Mouse (Mus musculus): ENCODE measurements around the gene Izumo1r. TPM values are rescaled to one million over a fixed set of nuclear protein-coding genes. Genes with fewer than 3 reads are reported as not detected.
A peak's percentile ranks its signal among the peaks of the same experiment; 100 is the strongest.

Gene Izumo1r
- polyA plus RNA-seq, 1 experiment from 2014 or later = 0.23 TPM

DNA sequence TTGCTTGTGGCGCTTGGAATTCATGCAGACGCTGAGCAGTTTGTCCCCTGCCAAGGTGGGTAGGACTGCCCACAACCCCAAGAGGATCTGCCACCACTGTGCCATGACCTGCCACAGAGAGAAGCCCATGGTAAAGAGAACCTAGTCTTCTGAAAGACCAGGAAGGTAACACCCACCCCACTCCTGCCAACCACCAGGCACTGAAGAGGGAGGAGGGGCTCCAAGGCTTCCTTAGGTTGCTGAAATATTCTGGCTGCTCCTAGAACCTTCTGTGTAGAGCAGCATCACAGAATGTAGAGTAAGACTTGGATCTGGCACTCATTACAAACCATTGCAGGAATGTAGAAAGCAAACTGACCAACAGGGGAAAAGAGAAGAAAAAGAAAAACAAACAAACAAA is 1.3 kb downstream of the Izumo1r start:
- no peaks in the 10 kb centered on the region for H3K36me3 ChIP-seq
- no peak overlapping the region for H3K4me2 ChIP-seq
- H3K27me3 ChIP-seq = no peaks in the 10 kb centered on the region
- 86% methylated on average over 2 of the region's 2 CpGs for WGBS
- H3K4me1 ChIP-seq = peaks cover 21% of the 10 kb centered on the region
- ATAC-seq (ENCODE audit: insufficient number of reproducible peaks, low FRiP score, low TSS enrichment, low read depth) = no peak
- no peak overlapping the region for H3K4me3 ChIP-seq
- H3K9me3 ChIP-seq = no peaks in the 10 kb centered on the region
- no peak overlapping the region for H3K9ac ChIP-seq
- no peak overlapping the region for H3K27ac ChIP-seq

DNA sequence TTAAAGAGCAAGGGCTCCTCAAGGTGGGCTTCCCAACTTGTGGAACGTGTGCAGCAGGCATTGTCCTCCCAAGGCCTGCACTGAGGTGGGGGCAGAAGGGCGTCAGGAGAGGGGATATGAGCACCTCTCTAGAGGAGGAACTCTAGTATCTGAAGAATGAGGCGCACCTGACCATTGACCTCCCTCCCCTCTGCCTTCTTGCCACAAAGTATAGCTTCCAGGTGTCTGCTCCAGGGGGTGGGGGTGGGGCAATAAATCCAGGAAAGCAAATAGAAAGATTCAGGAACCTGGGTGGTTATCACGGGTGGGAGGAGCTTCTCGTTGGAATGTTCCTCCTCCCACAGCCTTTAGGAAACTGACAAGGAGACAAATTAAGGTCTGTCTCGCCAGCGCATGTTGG is 2.0 kb downstream of the Izumo1r start:
- Histone ChIP-seq H3K9ac (no peak overlapping the region), H3K36me3 (no peaks in the 10 kb centered on the region), H3K4me2 (no peak overlapping the region), H3K27me3 (no peaks in the 10 kb centered on the region), H3K9me3 (no peaks in the 10 kb centered on the region), H3K4me3 (no peak overlapping the region), H3K27ac (no peak overlapping the region), H3K4me1 (peaks cover 24% of the 10 kb centered on the region)
- no peak for ATAC-seq (ENCODE audit: insufficient number of reproducible peaks, low FRiP score, low TSS enrichment, low read depth)
- WGBS = 76% methylated on average over 7 of the region's 7 CpGs

- 28% methylated on average over 3 of the region's 3 CpGs for WGBS
- no peaks in the 10 kb centered on the region for H3K36me3 ChIP-seq
- no peaks in the 10 kb centered on the region for H3K9me3 ChIP-seq
- no peak overlapping the region for H3K4me3 ChIP-seq
- H3K9ac ChIP-seq = no peak overlapping the region
- no peak overlapping the region for H3K4me2 ChIP-seq
- no peak for ATAC-seq (ENCODE audit: insufficient number of reproducible peaks, low FRiP score, low TSS enrichment, low read depth)
- no peaks in the 10 kb centered on the region for H3K27me3 ChIP-seq
- H3K27ac ChIP-seq = no peak overlapping the region
- H3K4me1 ChIP-seq = peaks cover 3% of the 10 kb centered on the region; the same call in 1 of the 2 replicates
Observed at GRCm38 (mm10) chr9:14897102-14897501, 6.6 kb downstream of the Izumo1r start.

GRCm38 (mm10) chr9:14895237-14895835 is 8.4 kb downstream of the Izumo1r start:
- Histone ChIP-seq H3K9me3 (no peaks in the 10 kb centered on the region), H3K4me3 (no peak overlapping the region), H3K9ac (no peak overlapping the region), H3K27ac (no peak overlapping the region), H3K4me2 (no peak overlapping the region), H3K27me3 (no peaks in the 10 kb centered on the region), H3K36me3 (no peaks in the 10 kb centered on the region), H3K4me1 (peaks cover 3% of the 10 kb centered on the region; the same call in 1 of the 2 replicates)
- 0 out of 2 replicates have a peak, but pooled peaks have one; percentile 65 for ATAC-seq (ENCODE audit: insufficient number of reproducible peaks, low FRiP score, low TSS enrichment, low read depth)
- 36% methylated on average over 7 of the region's 7 CpGs for WGBS

DNA sequence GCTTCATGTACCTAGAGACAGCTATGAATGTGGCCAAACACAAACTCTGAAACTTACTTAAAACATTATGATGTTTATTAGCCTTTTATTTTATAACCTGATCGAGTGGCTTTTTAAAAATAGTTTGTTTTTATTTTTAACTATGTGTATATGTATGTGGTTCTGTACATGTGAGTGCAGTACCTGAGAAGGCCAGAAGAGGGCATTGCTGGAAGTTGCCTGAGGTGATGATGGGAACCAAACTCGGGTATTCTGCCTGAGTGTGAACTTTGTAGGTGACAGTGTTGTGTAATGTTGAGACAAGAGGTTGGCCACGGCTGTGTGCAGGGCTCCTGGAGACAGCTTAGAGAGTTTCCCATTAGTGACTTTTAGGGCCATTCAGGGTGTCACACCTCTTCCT is 9.1 kb downstream of the Izumo1r start:
- H3K4me1 ChIP-seq = peaks cover 3% of the 10 kb centered on the region; the same call in 1 of the 2 replicates

DNA sequence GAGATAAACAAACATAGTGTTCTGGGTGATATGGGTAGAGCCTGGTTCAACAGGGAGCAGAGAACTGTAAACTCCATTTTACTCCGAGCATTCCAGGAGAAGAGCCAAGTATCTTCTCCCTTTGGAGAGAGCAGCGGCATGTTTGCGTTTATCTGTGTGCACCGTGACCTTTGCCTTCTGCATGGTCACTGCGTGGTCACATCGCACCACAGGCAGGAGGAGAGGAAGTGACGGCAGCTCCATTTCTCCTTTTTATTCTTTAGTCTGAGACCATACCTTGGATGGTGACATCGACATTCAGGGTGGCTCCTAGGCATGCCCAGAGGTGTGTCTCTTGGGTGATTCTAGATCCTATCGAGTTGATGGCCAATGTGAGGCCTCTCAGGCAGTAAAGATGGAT is 10.4 kb downstream of the Izumo1r start:
- Histone ChIP-seq H3K9ac (no peak overlapping the region), H3K27ac (no peak overlapping the region), H3K4me1 (peaks cover 3% of the 10 kb centered on the region; the same call in 1 of the 2 replicates), H3K36me3 (no peaks in the 10 kb centered on the region), H3K4me2 (no peak overlapping the region), H3K27me3 (no peaks in the 10 kb centered on the region), H3K9me3 (no peaks in the 10 kb centered on the region), H3K4me3 (no peak overlapping the region)
- 91% methylated on average over 9 of the region's 9 CpGs for WGBS
- ATAC-seq (ENCODE audit: insufficient number of reproducible peaks, low FRiP score, low TSS enrichment, low read depth) = no peak

More for the DNA sequence above, 9.1 kb downstream of the Izumo1r start:
- H3K9ac ChIP-seq = no peak overlapping the region
- no peak overlapping the region for H3K4me3 ChIP-seq
- no peak overlapping the region for H3K4me2 ChIP-seq
- no peaks in the 10 kb centered on the region for H3K9me3 ChIP-seq
- 86% methylated on average over 3 of the region's 3 CpGs for WGBS
- no peaks in the 10 kb centered on the region for H3K36me3 ChIP-seq
- ATAC-seq (ENCODE audit: insufficient number of reproducible peaks, low FRiP score, low TSS enrichment, low read depth) = no peak
- no peak overlapping the region for H3K27ac ChIP-seq
- no peaks in the 10 kb centered on the region for H3K27me3 ChIP-seq

DNA sequence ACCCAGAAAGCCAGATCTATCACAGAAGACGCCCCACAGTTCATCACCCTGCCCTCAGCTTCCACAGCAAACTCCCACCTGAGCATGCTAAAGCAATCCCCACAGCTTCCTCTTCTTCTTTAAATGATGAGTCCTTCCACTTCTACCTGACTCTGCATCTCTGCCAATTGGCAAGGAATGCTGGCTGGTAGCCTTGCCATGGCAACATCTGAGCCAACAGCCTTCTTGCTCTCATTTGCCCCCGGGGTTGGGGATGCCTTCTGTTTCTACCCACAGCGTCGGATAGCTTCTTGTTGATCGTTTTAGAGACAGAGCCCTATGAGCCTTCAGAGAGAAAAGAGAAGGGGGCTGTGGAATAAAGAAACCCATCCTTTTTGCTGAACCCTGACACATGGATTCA is 11.9 kb downstream of the Izumo1r start:
- Histone ChIP-seq H3K9ac (no peak overlapping the region), H3K27me3 (no peaks in the 10 kb centered on the region), H3K36me3 (no peaks in the 10 kb centered on the region), H3K4me3 (no peak overlapping the region), H3K9me3 (no peaks in the 10 kb centered on the region), H3K4me2 (no peak overlapping the region), H3K4me1 (no peaks in the 10 kb centered on the region; the same call in 1 of the 2 replicates), H3K27ac (no peak overlapping the region)
- WGBS = 63% methylated on average over 5 of the region's 5 CpGs
- no peak for ATAC-seq (ENCODE audit: insufficient number of reproducible peaks, low FRiP score, low TSS enrichment, low read depth)

GRCm38 (mm10) chr9:14890699-14891098 is 13.1 kb downstream of the Izumo1r start:
- Histone ChIP-seq H3K9ac (no peak overlapping the region), H3K27ac (no peak overlapping the region), H3K36me3 (no peaks in the 10 kb centered on the region), H3K4me3 (no peak overlapping the region), H3K27me3 (no peaks in the 10 kb centered on the region), H3K4me1 (no peaks in the 10 kb centered on the region), H3K9me3 (no peaks in the 10 kb centered on the region), H3K4me2 (no peak overlapping the region)
- 84% methylated on average over 3 of the region's 3 CpGs for WGBS
- ATAC-seq (ENCODE audit: insufficient number of reproducible peaks, low FRiP score, low TSS enrichment, low read depth) = no peak

DNA sequence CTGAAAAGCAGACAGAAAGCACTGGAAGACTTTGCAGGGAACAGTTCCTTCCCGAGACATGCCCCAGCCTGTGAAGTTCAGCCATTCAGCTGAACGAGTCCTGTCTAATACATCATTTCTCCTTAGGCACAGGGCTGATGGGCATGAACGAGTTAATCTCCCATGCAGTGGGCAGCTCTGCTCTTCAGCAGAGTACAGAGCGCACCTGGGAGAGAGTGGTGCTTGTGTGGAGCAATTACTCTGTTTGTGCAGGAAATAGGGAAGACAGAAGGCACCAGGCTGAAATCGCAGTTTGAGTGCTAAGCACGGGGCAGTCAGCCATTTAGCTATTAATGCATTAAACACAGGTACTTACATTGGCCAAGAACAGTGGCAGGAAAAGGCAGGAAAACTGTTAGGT is 15.1 kb downstream of the Izumo1r start:
- no peaks in the 10 kb centered on the region for H3K9me3 ChIP-seq
- ATAC-seq (ENCODE audit: insufficient number of reproducible peaks, low FRiP score, low TSS enrichment, low read depth) = no peak
- no peaks in the 10 kb centered on the region for H3K27me3 ChIP-seq
- H3K4me3 ChIP-seq = no peak overlapping the region
- H3K4me2 ChIP-seq = no peak overlapping the region
- WGBS = 54% methylated on average over 6 of the region's 6 CpGs
- no peaks in the 10 kb centered on the region for H3K36me3 ChIP-seq
- no peaks in the 10 kb centered on the region for H3K4me1 ChIP-seq
- H3K9ac ChIP-seq = no peak overlapping the region
- no peak overlapping the region for H3K27ac ChIP-seq

DNA sequence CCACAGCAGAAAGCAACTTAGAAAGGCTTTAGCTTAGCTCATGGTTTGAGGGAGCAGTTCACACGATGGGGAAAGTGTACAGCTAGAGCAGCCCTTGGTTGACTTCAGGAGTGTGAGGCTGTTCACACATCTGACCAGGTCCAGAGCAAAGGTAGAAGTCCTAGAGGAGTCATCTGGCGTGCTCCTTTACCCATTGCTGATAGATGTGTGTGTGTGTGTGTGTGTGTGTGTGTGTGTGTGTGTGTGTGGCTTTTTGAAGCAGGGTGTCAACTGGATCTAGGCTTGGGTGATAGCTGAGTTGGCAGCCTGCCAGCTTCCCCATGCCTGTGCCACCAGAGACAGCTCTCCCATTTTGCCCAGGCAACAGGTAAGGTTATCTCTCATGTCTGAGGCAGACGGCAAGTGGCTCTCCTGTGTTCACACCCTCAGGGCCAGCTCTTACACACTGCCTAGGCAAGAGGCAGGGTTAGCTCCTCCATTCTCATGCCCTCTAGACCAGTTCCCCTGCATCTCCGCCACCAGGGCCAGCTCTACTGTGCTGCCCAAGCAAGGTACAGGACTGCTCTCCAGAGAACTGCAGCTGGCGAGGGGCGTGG is 15.9 kb downstream of the Izumo1r start:
- Histone ChIP-seq H3K27ac (no peak overlapping the region), H3K9ac (no peak overlapping the region), H3K9me3 (no peaks in the 10 kb centered on the region), H3K36me3 (no peaks in the 10 kb centered on the region), H3K4me1 (no peaks in the 10 kb centered on the region), H3K4me2 (no peak overlapping the region), H3K27me3 (no peaks in the 10 kb centered on the region), H3K4me3 (no peak overlapping the region)
- 82% methylated on average over 6 of the region's 6 CpGs for WGBS
- no peak for ATAC-seq (ENCODE audit: insufficient number of reproducible peaks, low FRiP score, low TSS enrichment, low read depth)

DNA sequence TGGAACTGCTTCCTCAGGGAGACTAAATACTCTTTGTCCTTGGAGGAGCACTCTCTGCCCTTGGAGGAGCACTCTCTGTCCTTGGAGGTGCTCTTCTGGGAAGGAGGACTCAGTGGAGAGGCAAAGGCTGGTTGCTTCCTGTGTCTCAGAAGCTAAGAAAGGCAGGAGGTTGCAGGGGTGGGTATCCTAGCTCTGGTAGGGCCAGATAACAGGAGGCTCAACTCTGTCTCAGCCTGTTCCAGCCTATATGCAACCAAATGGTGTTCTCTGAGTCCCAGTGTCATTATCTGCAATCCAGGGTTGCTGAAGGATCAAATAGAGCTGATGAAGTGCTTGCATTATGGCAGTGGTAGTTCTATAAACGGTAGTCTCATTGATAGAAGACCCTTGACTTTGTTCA is 17.8 kb downstream of the Izumo1r start:
- no peak overlapping the region for H3K4me3 ChIP-seq

DNA sequence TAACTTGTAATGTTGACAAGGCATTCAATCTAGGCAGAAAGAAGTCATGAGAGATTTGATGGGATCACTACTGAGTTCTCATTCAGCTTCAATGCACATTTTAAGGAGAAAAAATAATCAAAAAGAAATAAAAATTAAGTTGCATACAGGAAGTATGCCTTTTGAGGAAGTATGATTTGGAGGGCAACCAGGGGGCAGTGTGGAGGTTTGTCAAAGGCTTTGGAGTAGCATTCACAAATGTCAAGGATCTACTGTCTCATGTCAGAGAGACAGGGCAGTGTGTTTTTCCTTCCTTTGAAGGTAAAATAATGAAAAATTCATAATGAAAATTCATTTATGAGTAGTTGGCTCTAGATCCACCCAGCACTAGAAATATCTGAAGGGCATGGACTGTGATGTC is 18.6 kb downstream of the Izumo1r start:
- Histone ChIP-seq H3K9me3 (no peaks in the 10 kb centered on the region), H3K4me1 (no peaks in the 10 kb centered on the region), H3K4me3 (no peak overlapping the region), H3K27me3 (no peaks in the 10 kb centered on the region), H3K4me2 (no peak overlapping the region), H3K36me3 (no peaks in the 10 kb centered on the region), H3K27ac (no peak overlapping the region), H3K9ac (no peak overlapping the region)
- ATAC-seq (ENCODE audit: insufficient number of reproducible peaks, low FRiP score, low TSS enrichment, low read depth) = no peak

More for the DNA sequence above, 17.8 kb downstream of the Izumo1r start:
- no peak for ATAC-seq (ENCODE audit: insufficient number of reproducible peaks, low FRiP score, low TSS enrichment, low read depth)
- H3K36me3 ChIP-seq = no peaks in the 10 kb centered on the region
- H3K4me2 ChIP-seq = no peak overlapping the region
- no peak overlapping the region for H3K27ac ChIP-seq
- WGBS = 80% methylated on average over 1 of the region's 1 CpGs
- no peak overlapping the region for H3K9ac ChIP-seq
- no peaks in the 10 kb centered on the region for H3K4me1 ChIP-seq
- no peaks in the 10 kb centered on the region for H3K27me3 ChIP-seq
- H3K9me3 ChIP-seq = no peaks in the 10 kb centered on the region
